Mouse (Mus musculus) stomach, embryonic 16.5 days (tissue): ENCODE measurements around the gene Zp2. TPM values are rescaled to one million over a fixed set of nuclear protein-coding genes. Genes with fewer than 3 reads are reported as not detected.

ENCODE experiments used
- ATAC-seq: fragments of 200-750 bp; cut with Nextera tagmentation; 2 replicates; pipeline ENCODE4 v1.8.0; 2017; ENCODE audit warnings: moderate number of reproducible peaks, moderate TSS enrichment; ENCODE audit not compliant: insufficient read depth, low FRiP score
- H3K27ac ChIP-seq: fragments of 300-500 bp; sonication (generic); 2 replicates; pipeline ENCODE4 v1.5.1; 2014; ENCODE audit warnings: low read length
- H3K27me3 ChIP-seq: fragments of 300-500 bp; sonication (generic); 2 replicates; pipeline ENCODE4 v1.6.1; 2014; ENCODE audit warnings: low read length, control low read depth, mixed read lengths; ENCODE audit not compliant: control insufficient read depth, insufficient read depth
- H3K36me3 ChIP-seq: fragments of 300-500 bp; sonication (generic); 2 replicates; pipeline ENCODE4 v1.6.1; 2014; ENCODE audit warnings: low read length; ENCODE audit not compliant: control insufficient read depth, insufficient read depth
- H3K4me1 ChIP-seq: fragments of 300-500 bp; sonication (generic); 2 replicates; pipeline ENCODE4 v1.6.1; 2014; ENCODE audit warnings: low read length, control low read depth, mixed read lengths; ENCODE audit not compliant: control insufficient read depth, insufficient read depth
- H3K4me2 ChIP-seq: fragments of 300-500 bp; sonication (generic); 2 replicates; pipeline ENCODE4 v1.6.1; 2014; ENCODE audit warnings: low read depth, low read length, mixed read lengths
- H3K4me3 ChIP-seq: fragments of 300-500 bp; sonication (generic); replicated peaks from 2 replicates; pipeline ENCODE4 v1.5.1; 2014; ENCODE audit warnings: mild to moderate bottlenecking, low read length
- H3K9ac ChIP-seq: fragments of 300-500 bp; sonication (generic); 2 replicates; pipeline ENCODE4 v1.6.1; 2014; ENCODE audit warnings: low read length
- H3K9me3 ChIP-seq: fragments of 300-500 bp; sonication (generic); replicated peaks from 2 replicates; pipeline ENCODE4 v1.6.1; 2016; ENCODE audit warnings: low read length, control low read depth; ENCODE audit not compliant: control insufficient read depth
- WGBS: fragments of 180-500 bp; shearing (Covaris S2); extraction: QIAGEN DNeasy Blood & Tissue Kit; methylation state at CpG from one replicate; pipeline ENCODE4 v1.1.7; 2014; 5-methylcytosine and 5-hydroxymethylcytosine counted together
- polyA plus RNA-seq: library from polyadenylated mRNA; unstranded; fragments of >200 nt; fragmentation: Nextera tagmentation; extraction: Ambion mirVana; gene quantifications from 2 replicates; pipeline ENCODE4 v1.2.1, GENCODE M21; 2015

Gene Zp2
- polyA plus RNA-seq, 1 experiment from 2014 or later = 0.19 TPM

- no peaks in the 10 kb centered on the region for H3K9me3 ChIP-seq
- ATAC-seq = no peak
- no peak within 1 kb of the TSS for H3K4me3 ChIP-seq
- 83% methylated on average over 6 of the region's 6 CpGs for WGBS
- no peaks in the 10 kb centered on the region for H3K27me3 ChIP-seq
- H3K36me3 ChIP-seq = no peaks in the 10 kb centered on the region
- H3K9ac ChIP-seq = no peak within 1 kb of the TSS
- no peaks in the 10 kb centered on the region for H3K4me1 ChIP-seq
- no peak within 1 kb of the TSS for H3K4me2 ChIP-seq
- H3K27ac ChIP-seq = no peak within 1 kb of the TSS
Measured at GRCm38 (mm10) chr7:120095180-120095579, 49.9 kb downstream of the Zp2 start, which contains the start of gene Dnah3. Dnah3 (minus strand) TSS chr7:120095280.

- Histone ChIP-seq H3K27me3 (no peaks in the 10 kb centered on the region), H3K27ac (no peak overlapping the region), H3K4me1 (no peaks in the 10 kb centered on the region), H3K4me3 (no peak overlapping the region), H3K9me3 (no peaks in the 10 kb centered on the region), H3K9ac (no peak overlapping the region), H3K36me3 (no peaks in the 10 kb centered on the region), H3K4me2 (no peak overlapping the region)
- WGBS = 67% methylated on average over 3 of the region's 3 CpGs
- ATAC-seq = no peak
Measured at GRCm38 (mm10) chr7:120094216-120094615, 50.9 kb downstream of the Zp2 start.

- H3K9ac ChIP-seq = no peak overlapping the region
- no peaks in the 10 kb centered on the region for H3K27me3 ChIP-seq
- H3K4me3 ChIP-seq = no peak overlapping the region
- H3K27ac ChIP-seq = no peak overlapping the region
- H3K36me3 ChIP-seq = no peaks in the 10 kb centered on the region
- ATAC-seq = no peak
- no peak overlapping the region for H3K4me2 ChIP-seq
- H3K9me3 ChIP-seq = no peaks in the 10 kb centered on the region
- WGBS = 56% methylated on average over 5 of the region's 5 CpGs
- H3K4me1 ChIP-seq = no peaks in the 10 kb centered on the region
Measured at GRCm38 (mm10) chr7:120093033-120093432, 52.1 kb downstream of the Zp2 start.

- H3K9me3 ChIP-seq = 0 out of 2 replicates have a peak, but pooled peaks cover 3% of the 10 kb centered on the region
- WGBS = 53% methylated on average over 3 of the region's 3 CpGs
- H3K4me3 ChIP-seq = no peak overlapping the region
- H3K4me1 ChIP-seq = no peaks in the 10 kb centered on the region
- H3K4me2 ChIP-seq = no peak overlapping the region
- no peak for ATAC-seq
- no peak overlapping the region for H3K9ac ChIP-seq
- no peaks in the 10 kb centered on the region for H3K36me3 ChIP-seq
- no peaks in the 10 kb centered on the region for H3K27me3 ChIP-seq
- H3K27ac ChIP-seq = no peak overlapping the region
Measured at GRCm38 (mm10) chr7:120080177-120080576, 64.9 kb downstream of the Zp2 start.

Other genes with a start within 250 kb of the Zp2 start
- 8.3 and 9.6 TPM in 2 replicates for gene Lyrm1, start 249.4 kb downstream of the Zp2 start, polyA plus RNA-seq
- gene Dcun1d3, start 249.0 kb downstream of the Zp2 start, polyA plus RNA-seq = 11.1 and 11.3 TPM in 2 replicates
- gene Dnah3, start 50.0 kb downstream of the Zp2 start, polyA plus RNA-seq = not detected in 2 replicates
- gene Tmem159, start 42.9 kb downstream of the Zp2 start, polyA plus RNA-seq = 35.6 and 38.1 TPM in 2 replicates
- gene Anks4b, start 28.6 kb upstream of the Zp2 start, polyA plus RNA-seq = 1.4 and 2.0 TPM in 2 replicates
- gene Crym, start 56.8 kb upstream of the Zp2 start, polyA plus RNA-seq = 7.8 and 10.6 TPM in 2 replicates
- not detected in 2 replicates for gene Abca14, start 58.7 kb upstream of the Zp2 start, polyA plus RNA-seq
- gene Abca15, start 183.4 kb upstream of the Zp2 start, polyA plus RNA-seq = not detected in 2 replicates